Mouse (Mus musculus) ovary, postnatal 14 days (tissue): Measurements from ENCODE around the gene Olfr814.
"Not testable (repeated sequence)": the region's sequence is repeated elsewhere in the genome, so short reads cannot be mapped to it uniquely, and the experiment has no call there.

ENCODE experiments used
- DNase-seq: peaks from one replicate; pipeline ENCODE4 v3.0.0; 2022; ENCODE audit warnings: low spot score

Olfr814 gene

GRCm38 (mm10) chr10:129879751-129880150 lies at the start of gene Olfr814:
Gene Olfr814 (minus strand): TSS chr10:129879851.
- DNase-seq, result not testable (repeated sequence)

- DNase-seq, result no peak
These were observed 35.8 kb upstream of the Olfr814 start, which contains the start of gene Olfr816 for GRCm38 (mm10) chr10:129915497-129915896. Gene Olfr816 (minus strand): TSS chr10:129915597.

GRCm38 (mm10) chr10:129905767-129906166 lies 26.1 kb upstream of the Olfr814 start, which contains the start of gene Olfr815:
Gene Olfr815 (minus strand): TSS chr10:129905867.
- DNase-seq, result not testable (repeated sequence)

GRCm38 (mm10) chr10:129885934-129886333 lies 6.3 kb upstream of the Olfr814 start:
- no peak for DNase-seq

GRCm38 (mm10) chr10:129885496-129885895 lies 5.8 kb upstream of the Olfr814 start:
- not testable (repeated sequence) for DNase-seq

- no peak for DNase-seq
These were observed 24.6 kb downstream of the Olfr814 start, which contains the start of gene Olfr813 for GRCm38 (mm10) chr10:129855067-129855466. Gene Olfr813 (plus strand): TSS chr10:129855367.

- DNase-seq, result no peak
These were observed 32.3 kb downstream of the Olfr814 start for GRCm38 (mm10) chr10:129847343-129847742.

- DNase-seq, result no peak
These were observed 33.7 kb downstream of the Olfr814 start, which contains the start of gene Olfr812 for GRCm38 (mm10) chr10:129845994-129846393. Gene Olfr812 (minus strand): TSS chr10:129846094.
